Mouse (Mus musculus) testis, postnatal 10 days (tissue): ENCODE data around the gene Cyp2c65.
"Not testable (repeated sequence)": the region's sequence is repeated elsewhere in the genome, so short reads cannot be mapped to it uniquely, and the experiment has no call there.

ENCODE experiments used
- DNase-seq: peaks from one replicate; pipeline ENCODE4 v3.0.0; 2021; ENCODE audit warnings: low spot score

Gene Cyp2c65

DNA sequence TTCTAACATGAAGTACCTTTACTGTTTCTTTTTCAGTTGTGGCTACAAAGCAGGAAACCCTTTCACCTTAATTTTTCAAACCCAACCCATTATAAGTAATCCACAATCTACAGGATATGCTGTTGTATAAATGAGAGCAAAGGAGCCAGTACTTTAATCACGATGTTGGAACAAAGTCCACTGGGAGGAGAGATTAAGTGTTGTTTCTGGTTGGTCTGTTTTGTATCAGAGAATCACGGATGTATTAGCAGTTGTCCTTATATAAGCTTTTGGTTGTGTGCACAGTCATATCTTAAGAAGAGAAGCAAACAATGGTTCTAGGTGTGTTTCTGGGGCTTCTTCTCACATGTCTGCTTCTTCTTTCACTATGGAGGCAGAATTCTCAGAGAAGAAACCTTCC, at the start of gene Cyp2c65:
Cyp2c65 (plus strand) TSS at position 297 of the 400 bp plus-strand sequence.
- DNase-seq = no peak

DNA sequence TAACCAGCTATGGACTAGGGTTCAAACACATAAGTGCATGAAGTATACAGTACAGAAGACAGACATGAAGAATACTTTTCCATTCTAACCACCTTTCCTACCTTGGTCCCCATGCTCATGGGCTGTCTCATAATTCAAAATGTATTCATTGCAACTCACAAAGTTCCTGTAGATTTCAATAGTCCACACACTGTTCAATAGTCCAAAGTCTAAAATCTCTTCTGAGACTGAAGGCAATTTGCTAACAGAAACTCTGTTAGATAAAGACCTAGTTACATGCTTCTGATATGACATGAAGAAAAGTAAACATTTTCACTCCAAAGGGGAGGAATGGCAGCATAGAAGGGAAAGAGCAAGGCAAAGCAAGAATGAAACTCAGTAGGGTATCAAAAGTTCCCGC, 2.9 kb upstream of the Cyp2c65 start:
- no peak for DNase-seq

DNA sequence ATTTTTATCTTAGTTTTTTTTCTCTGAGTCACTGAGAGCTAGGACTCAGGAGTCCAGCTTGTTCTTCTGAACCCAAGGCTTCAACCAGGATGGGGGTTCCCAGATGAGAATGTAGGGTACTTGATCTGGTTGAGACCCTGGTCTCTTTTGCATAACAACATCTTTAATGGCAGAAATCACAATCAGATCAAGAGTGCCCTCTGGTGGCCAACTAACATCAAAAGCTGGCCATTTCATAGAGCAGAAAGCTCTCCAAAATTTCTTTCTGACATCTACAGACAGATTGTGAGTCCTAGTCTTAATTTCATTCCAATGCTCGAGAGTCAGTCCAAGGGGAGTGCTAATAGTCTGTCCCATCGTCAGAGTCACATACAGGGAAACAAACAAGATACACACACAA, 38.0 kb downstream of the Cyp2c65 start:
- DNase-seq = not testable (repeated sequence)

DNA sequence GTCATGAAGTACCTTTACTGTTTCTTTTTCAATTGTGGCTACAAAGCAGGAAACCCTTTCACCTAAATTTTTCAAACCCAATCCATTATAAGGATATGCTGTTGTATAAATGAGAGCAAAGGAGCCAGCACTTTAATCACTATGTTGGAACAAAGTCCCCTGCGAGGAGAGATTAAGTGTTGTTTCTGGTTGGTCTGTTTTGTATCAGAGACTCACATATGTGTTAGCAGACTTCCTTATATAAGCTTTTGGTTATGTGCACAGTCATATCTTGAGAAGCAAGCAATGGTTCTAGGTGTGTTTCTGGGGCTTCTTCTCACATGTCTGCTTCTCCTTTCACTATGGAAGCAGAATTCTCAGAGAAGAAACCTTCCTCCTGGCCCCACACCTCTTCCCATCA, 52.8 kb downstream of the Cyp2c65 start, which contains the start of gene Cyp2c66:
Cyp2c66 (plus strand) TSS at position 255 of the 400 bp plus-strand sequence.
- DNase-seq = no peak
